Comparison of ENCODE assay signal across 24 mouse cellular contexts in genomic region chr2:38259052-38259451, GRCm38 (mm10). TPM values are rescaled to one million over a fixed set of nuclear protein-coding genes. Genes with fewer than 3 reads are reported as not detected.
DNase-seq lines count a peak whose midpoint lies in the region; ATAC-seq and TF ChIP-seq lines count a peak whose summit lies in the region.
"Had no signal": no experiment of that assay in that cellular context is flagged by ENCODE, and none has a peak within 500 bp of the region (broad histone marks: within the 10 kb centered on the region; RNA-seq: fewer than 3 reads in every experiment).

No protein-coding gene starts in this region.

- H3K4me2 ChIP-seq in liver, embryonic 12.5 days: no peak overlapping the region
- no peak overlapping the region for H3K4me2 ChIP-seq in liver, embryonic 11.5 days

- no peaks in the 10 kb centered on the region for H3K9me3 ChIP-seq in liver, embryonic 12.5 days (replicated peaks)
- H3K9me3 ChIP-seq in liver, embryonic 11.5 days (ENCODE audit: control insufficient read depth, low read length): no peaks in the 10 kb centered on the region
- H3K9me3 ChIP-seq in MEL (replicated peaks; ENCODE audit: insufficient read depth, low read length): no peaks in the 10 kb centered on the region
- H3K9me3 ChIP-seq: G1E had no signal

- H3K27ac ChIP-seq in liver, embryonic 12.5 days: no peak overlapping the region
- H3K27ac ChIP-seq in liver, embryonic 11.5 days (ENCODE audit: low read depth, low read length): no peak overlapping the region
- no peak overlapping the region for H3K27ac ChIP-seq in MEL (ENCODE audit: control insufficient read depth, low read depth, low read length)

- ATAC-seq in liver, embryonic 12.5 days: 0 out of 2 replicates have a peak, but pooled peaks have one; percentile 35
- no peak for ATAC-seq in liver, embryonic 11.5 days (replicated peaks; ENCODE audit: low FRiP score)
- ATAC-seq in megakaryocyte-erythroid progenitor cell, adult 5-6 weeks (replicated peaks; ENCODE audit: low FRiP score, low TSS enrichment, poor library complexity, severe bottlenecking): 0 out of 2 replicates have a peak, but pooled peaks have one; percentile 37
- ATAC-seq: activated CD4-positive, CD25-positive, alpha-beta regulatory T cell, adult 4 months; CD4-positive, CD25-positive, alpha-beta regulatory T cell, adult 4 months; Patski had no signal

- H3K36me3 ChIP-seq in liver, embryonic 12.5 days: no peaks in the 10 kb centered on the region
- no peaks in the 10 kb centered on the region for H3K36me3 ChIP-seq in liver, embryonic 11.5 days (ENCODE audit: control insufficient read depth, insufficient read depth, low read length)
- H3K36me3 ChIP-seq in MEL (ENCODE audit: control insufficient read depth in 1 of 2, insufficient read depth in 2 of 2, low read length in 2 of 2): peaks cover 2 to 19% of the 10 kb centered on the region in 2 experiments; a peak in 3 of 4 replicates

- TF ChIP-seq POLR2A in MEL (IDR thresholded peaks at IDR 0.05; ENCODE audit: control insufficient read depth in 1 of 2, insufficient read depth in 1 of 2, low read depth in 1 of 2, low read length in 2 of 2, poor library complexity in 1 of 2): no peak

- no peaks in the 10 kb centered on the region for H3K79me2 ChIP-seq in MEL (ENCODE audit: control insufficient read depth, insufficient read depth, low read length, poor library complexity)

- TF ChIP-seq RAD21 in MEL (IDR thresholded peaks at IDR 0.05; ENCODE audit: low read depth, low read length): no peak

- TF ChIP-seq CTCF in MEL (IDR thresholded peaks at IDR 0.05 in 2 of 3, conservative IDR thresholded peaks at IDR 0.05 in 1 of 3; ENCODE audit: control insufficient read depth in 1 of 3, insufficient read depth in 1 of 3, low read depth in 2 of 3, low read length in 3 of 3, poor library complexity in 1 of 3, severe bottlenecking in 1 of 3): no peak

- H3K4me3 ChIP-seq in liver, embryonic 12.5 days: no peak overlapping the region
- no peak overlapping the region for H3K4me3 ChIP-seq in liver, embryonic 11.5 days (ENCODE audit: low read depth, low read length)
- H3K4me3 ChIP-seq in MEL (ENCODE audit: control insufficient read depth in 1 of 2, insufficient read depth in 1 of 2, low read depth in 2 of 2, low read length in 2 of 2): no peak overlapping the region

- no peak overlapping the region for H3K9ac ChIP-seq in liver, embryonic 12.5 days
- no peak overlapping the region for H3K9ac ChIP-seq in liver, embryonic 11.5 days (ENCODE audit: low read depth, low read length)
- H3K9ac ChIP-seq in MEL (ENCODE audit: control insufficient read depth, low read depth, low read length, poor library complexity, severe bottlenecking): no peak overlapping the region

- peaks cover 20% of the 10 kb centered on the region for H3K4me1 ChIP-seq in liver, embryonic 12.5 days
- H3K4me1 ChIP-seq in liver, embryonic 11.5 days (replicated peaks; ENCODE audit: control insufficient read depth, insufficient read depth, low read length): peaks cover 4% of the 10 kb centered on the region; the same call in 1 of the 2 replicates
- H3K4me1 ChIP-seq in MEL (ENCODE audit: control insufficient read depth in 1 of 2, insufficient read depth in 2 of 2, low read length in 2 of 2): peaks cover 5% of the 10 kb centered on the region in 2 experiments

- no peaks in the 10 kb centered on the region for H3K27me3 ChIP-seq in liver, embryonic 12.5 days (replicated peaks)
- no peaks in the 10 kb centered on the region for H3K27me3 ChIP-seq in liver, embryonic 11.5 days (replicated peaks; ENCODE audit: control insufficient read depth, insufficient read depth, low read length)
- no peaks in the 10 kb centered on the region for H3K27me3 ChIP-seq in MEL (ENCODE audit: control insufficient read depth in 1 of 2, insufficient read depth in 2 of 2, low read length in 2 of 2)
- H3K27me3 ChIP-seq: CH12.LX, Patski had no signal

- TF ChIP-seq EP300 in MEL (IDR thresholded peaks at IDR 0.05; ENCODE audit: low read depth in 1 of 2, low read length in 2 of 2): peak; percentile 65 to 87

- DNase-seq in liver, embryonic 11.5 days (ENCODE audit: low spot score): no peak
- DNase-seq in MEL (ENCODE audit: low read depth, low spot score): peak; percentile 53
- peak; percentile 33 for DNase-seq in MEL-GATA-1-ER (ENCODE audit: extremely low read depth, low read depth)
- no peak for DNase-seq in cerebellum, postnatal 4 days (ENCODE audit: low spot score in 2 of 2)
- DNase-seq in kidney, postnatal 14 days: no peak
- DNase-seq in ovary, adult 18-20 months (ENCODE audit: low spot score): no peak
- DNase-seq: adrenal gland, adult 2 months; adrenal gland, adult 8-10 months; adrenal gland, postnatal 10 days; adrenal gland, postnatal 14 days; adrenal gland, postnatal 25 days; adrenal gland, postnatal 36 days; B cell, adult 2 months; cerebellum, adult 11 months; cerebellum, adult 11-12 months; cerebellum, adult 18-20 months; cerebellum, adult 2 months had no signal

TF ChIP-seq in MEL, 35 proteins besides CTCF, POLR2A, EP300 and RAD21:
- peak; percentile 58 for TF ChIP-seq TAL1 (IDR thresholded peaks at IDR 0.05; ENCODE audit: low read length)
- TF ChIP-seq MAZ (IDR thresholded peaks at IDR 0.05; ENCODE audit: low read depth, low read length): no peak
- TF ChIP-seq ZNF384 (IDR thresholded peaks at IDR 0.05; ENCODE audit: low read depth, low read length): no peak
- peak; percentile 58 for TF ChIP-seq TCF12 (IDR thresholded peaks at IDR 0.05; ENCODE audit: low read depth, low read length)
- no peak for TF ChIP-seq MYB (IDR thresholded peaks at IDR 0.05; ENCODE audit: low read depth, low read length)
- TF ChIP-seq RCOR1 (IDR thresholded peaks at IDR 0.05; ENCODE audit: low read depth, low read length): peak; percentile 74; the same call in 1 of the 2 replicates
- TF ChIP-seq GATA1 (IDR thresholded peaks at IDR 0.05; ENCODE audit: low read depth, low read length): peak; percentile 81
- TF ChIP-seq ZC3H11A (IDR thresholded peaks at IDR 0.05; ENCODE audit: low read depth, low read length): no peak

RNA-seq across cellular contexts. Expression of gene Dennd1a, which starts 28.1 kb away (rescaled TPM):
- polyA plus RNA-seq in liver, embryonic 12.5 days (2016; fragmentation: Nextera tagmentation; extraction: Ambion mirVana): 13.3 and 17.2 TPM in 2 replicates
- polyA plus RNA-seq in liver, embryonic 11.5 days (2014; fragmentation: Nextera tagmentation; extraction: Ambion mirVana): 10.6 and 11.8 TPM in 2 replicates
- total RNA-seq in MEL (2012; rRNA removed): 4.8 and 5.0 TPM in 2 replicates
- 10 to 100 TPM in 1 of 2 experiments, not detected in 1; 21.8 TPM for polyA plus RNA-seq in MEL (2012; ENCODE audit: insufficient read depth in 1 of 2, insufficient read length in 2 of 2, low read depth in 1 of 2, low replicate concordance in 2 of 2, missing spikeins in 1 of 2)
- total RNA-seq in megakaryocyte-erythroid progenitor cell, adult 5-6 weeks (2014; fragmentation: Nextera tagmentation): 28.3 and 37.0 TPM in 2 replicates
- 17.6 and 34.2 TPM in 2 replicates for total RNA-seq in megakaryocyte-erythroid progenitor cell, adult 5-6 weeks (2017)

Comparison
In these comparisons a context has a peak if more than half of its experiments do, and no peak if none do; other contexts are left out.
1. DNase-seq: peak in MEL (single experiment) and MEL-GATA-1-ER (single experiment); none in liver, embryonic 11.5 days (single experiment), cerebellum, postnatal 4 days (0 of 2), kidney, postnatal 14 days (single experiment) and ovary, adult 18-20 months (single experiment).